Mouse (Mus musculus): ENCODE measurements around the gene Gtpbp8. TPM values are rescaled to one million over a fixed set of nuclear protein-coding genes. Genes with fewer than 3 reads are reported as not detected.

Gtpbp8 gene
- total RNA-seq, 2 experiments from 2014 or later = 13.0 to 13.2 TPM

- no peak for DNase-seq
These were observed 57.7 kb downstream of the Gtpbp8 start for GRCm38 (mm10) chr16:44688507-44688906.

GRCm38 (mm10) chr16:44687719-44688420 lies 58.3 kb downstream of the Gtpbp8 start:
- no peak for DNase-seq

- DNase-seq = no peak
These were observed 59.0 kb downstream of the Gtpbp8 start for GRCm38 (mm10) chr16:44686991-44687718.

Other genes starting within 250 kb of the Gtpbp8 start
- gene Boc, start 187.5 kb downstream of the Gtpbp8 start, total RNA-seq (2021) = 10 to 100 TPM; 14.0 to 15.9 TPM
- gene Nepro, start 22.1 kb downstream of the Gtpbp8 start, total RNA-seq (2021) = 1 to 10 TPM; 4.4 to 5.6 TPM
- gene Cd200r1, start 19.4 kb upstream of the Gtpbp8 start, total RNA-seq (2021) = under 1 TPM; 0.28 to 0.70 TPM
- not detected for gene Cd200r4, start 65.4 kb upstream of the Gtpbp8 start, total RNA-seq (2021)
- not detected for gene Cd200r2, start 120.7 kb upstream of the Gtpbp8 start, total RNA-seq (2021)
- gene Cd200r3, start 197.3 kb upstream of the Gtpbp8 start, total RNA-seq (2021) = under 1 TPM; 0.26 to 0.43 TPM